Comparison of ENCODE assay signal across 8 mouse cellular contexts in genomic region chr2:166905711-166906522, GRCm38 (mm10). TPM values are rescaled to one million over a fixed set of nuclear protein-coding genes. Genes with fewer than 3 reads are reported as not detected.
DNase-seq lines count a peak whose midpoint lies in the region; ATAC-seq lines count a peak whose summit lies in the region.

Gene Cse1l (plus strand): TSS chr2:166906040.

- peak; percentile 95 for ATAC-seq in inflammation-experienced regulatory T-cells, adult 6 months
- ATAC-seq in megakaryocyte-erythroid progenitor cell, adult 5-6 weeks (replicated peaks; ENCODE audit: low FRiP score, low TSS enrichment, poor library complexity, severe bottlenecking) = peak; percentile 85

- intact Hi-C loops in gastrocnemius, postnatal 14 days (cut with DNase I; ENCODE audit: low total_unique reads) = no loop called here
- intact Hi-C loops in left cerebral cortex, postnatal 10 days (cut with DNase I) = no loop called here

- DNase-seq in adrenal gland, adult (ENCODE audit: inconsistent age in 2 of 2, low spot score in 1 of 2) = peak; percentile 98 to 99
- peak; percentile 99 for DNase-seq in embryo, embryonic 10.5 days (ENCODE audit: low spot score)
- DNase-seq in gastrocnemius, postnatal 14 days = peak; percentile 97
- DNase-seq in left cerebral cortex, postnatal 10 days (ENCODE audit: extremely low spot score in 1 of 2, low spot score in 2 of 2) = peak; percentile 98
- DNase-seq in right cerebral cortex, postnatal 25 days = peak; percentile 98
- DNase-seq in urinary bladder, postnatal 4 days (ENCODE audit: low spot score in 2 of 2) = peak; percentile 97 to 98

RNA-seq across cellular contexts. Expression of gene Cse1l, which starts in this region (rescaled TPM):
- total RNA-seq in gastrocnemius, postnatal 14 days (2021) = 10 to 100 TPM; 46.8 to 50.2 TPM
- 10 to 100 TPM; 58.2 to 87.3 (median 67.6) TPM for polyA plus RNA-seq in inflammation-experienced regulatory T-cells, adult 6 months (2017; shearing (Covaris generic))
- 10 to 100 TPM; 73.5 to 76.0 TPM for total RNA-seq in left cerebral cortex, postnatal 10 days (2021)
- 137 and 147 TPM in 2 replicates for total RNA-seq in megakaryocyte-erythroid progenitor cell, adult 5-6 weeks (2014; fragmentation: Nextera tagmentation)
- 146 and 222 TPM in 2 replicates for total RNA-seq in megakaryocyte-erythroid progenitor cell, adult 5-6 weeks (2017)

Comparison
In these comparisons a context has a peak if more than half of its experiments do, and no peak if none do; other contexts are left out.
1. Peak in every context shown above with its lines: DNase-seq and ATAC-seq.